Mouse (Mus musculus): Measurements from ENCODE around the gene Rnf223. TPM values are rescaled to one million over a fixed set of nuclear protein-coding genes. Genes with fewer than 3 reads are reported as not detected.

Gene Rnf223
- polyA plus RNA-seq, 1 experiment from 2014 or later = 0.17 TPM

- DNase-seq (ENCODE audit: low spot score) (no peak), ATAC-seq (replicated peaks; ENCODE audit: low FRiP score, low read depth) (no peak)
- no peak overlapping the region for H3K4me2 ChIP-seq (ENCODE audit: low read length)
- no peak overlapping the region for H3K4me3 ChIP-seq (replicated peaks; ENCODE audit: low read depth, low read length)
- no peaks in the 10 kb centered on the region for H3K27me3 ChIP-seq (ENCODE audit: insufficient read depth, low read length)
- no peak overlapping the region for H3K9ac ChIP-seq (ENCODE audit: low read depth, low read length)
- H3K9me3 ChIP-seq (replicated peaks; ENCODE audit: low read length) = no peaks in the 10 kb centered on the region
- H3K27ac ChIP-seq = no peak overlapping the region
- WGBS = 94% methylated on average over 10 of the region's 10 CpGs
- peaks cover 85% of the 10 kb centered on the region for H3K36me3 ChIP-seq (ENCODE audit: insufficient read depth, low read length)
- no peaks in the 10 kb centered on the region for H3K4me1 ChIP-seq (replicated peaks; ENCODE audit: insufficient read depth, low read length)
- TF ChIP-seq CTCF (IDR thresholded peaks at IDR 0.05; ENCODE audit: low read depth) = no peak
Measured at GRCm38 (mm10) chr4:156169129-156169528, 38.8 kb downstream of the Rnf223 start.

GRCm38 (mm10) chr4:156171828-156172227 lies 41.5 kb downstream of the Rnf223 start:
- ATAC-seq (replicated peaks; ENCODE audit: low FRiP score, low read depth) = no peak
- Histone ChIP-seq H3K27ac (no peak overlapping the region), H3K9ac (ENCODE audit: low read depth, low read length) (no peak overlapping the region), H3K36me3 (ENCODE audit: insufficient read depth, low read length) (peaks cover 96% of the 10 kb centered on the region), H3K9me3 (replicated peaks; ENCODE audit: low read length) (no peaks in the 10 kb centered on the region), H3K4me1 (replicated peaks; ENCODE audit: insufficient read depth, low read length) (no peaks in the 10 kb centered on the region), H3K27me3 (ENCODE audit: insufficient read depth, low read length) (no peaks in the 10 kb centered on the region), H3K4me3 (replicated peaks; ENCODE audit: low read depth, low read length) (no peak overlapping the region), H3K4me2 (ENCODE audit: low read length) (no peak overlapping the region)
- no peak for TF ChIP-seq CTCF (IDR thresholded peaks at IDR 0.05; ENCODE audit: low read depth)
- no peak for DNase-seq (ENCODE audit: low spot score)
- WGBS = over 99% methylated on average over 11 of the region's 11 CpGs

GRCm38 (mm10) chr4:156177630-156178029 lies 47.3 kb downstream of the Rnf223 start:
- no peaks in the 10 kb centered on the region for H3K9me3 ChIP-seq (replicated peaks; ENCODE audit: low read length)
- WGBS = 94% methylated on average over 9 of the region's 9 CpGs
- no peak for DNase-seq (ENCODE audit: low spot score)
- no peak overlapping the region for H3K27ac ChIP-seq
- H3K4me2 ChIP-seq (ENCODE audit: low read length) = no peak overlapping the region
- H3K27me3 ChIP-seq (ENCODE audit: insufficient read depth, low read length) = no peaks in the 10 kb centered on the region
- H3K9ac ChIP-seq (ENCODE audit: low read depth, low read length) = no peak overlapping the region
- H3K4me3 ChIP-seq (replicated peaks; ENCODE audit: low read depth, low read length) = no peak overlapping the region
- no peaks in the 10 kb centered on the region for H3K4me1 ChIP-seq (replicated peaks; ENCODE audit: insufficient read depth, low read length)
- peaks cover 77% of the 10 kb centered on the region for H3K36me3 ChIP-seq (ENCODE audit: insufficient read depth, low read length)
- no peak for ATAC-seq (replicated peaks; ENCODE audit: low FRiP score, low read depth)
- TF ChIP-seq CTCF (IDR thresholded peaks at IDR 0.05; ENCODE audit: low read depth) = no peak

Other genes starting within 250 kb of the Rnf223 start
- gene Pusl1, start 238.7 kb upstream of the Rnf223 start, polyA plus RNA-seq (2015; fragmentation: Nextera tagmentation; extraction: Ambion mirVana) = 33.8 and 38.0 TPM in 2 replicates
- gene Acap3, start 238.7 kb upstream of the Rnf223 start, polyA plus RNA-seq (2015; fragmentation: Nextera tagmentation; extraction: Ambion mirVana) = 8.2 and 8.4 TPM in 2 replicates
- gene Ube2j2, start 186.7 kb upstream of the Rnf223 start, polyA plus RNA-seq (2015; fragmentation: Nextera tagmentation; extraction: Ambion mirVana) = 99.7 and 108 TPM in 2 replicates
- gene C1qtnf12, start 168.2 kb upstream of the Rnf223 start, polyA plus RNA-seq (2015; fragmentation: Nextera tagmentation; extraction: Ambion mirVana) = 113 and 116 TPM in 2 replicates
- 14.3 and 14.5 TPM in 2 replicates for gene B3galt6, start 137.9 kb upstream of the Rnf223 start, polyA plus RNA-seq (2015; fragmentation: Nextera tagmentation; extraction: Ambion mirVana)
- gene Sdf4, start 137.6 kb upstream of the Rnf223 start, polyA plus RNA-seq (2015; fragmentation: Nextera tagmentation; extraction: Ambion mirVana) = 178 and 183 TPM in 2 replicates
- 0.70 and 0.88 TPM in 2 replicates for gene Tnfrsf4, start 116.7 kb upstream of the Rnf223 start, polyA plus RNA-seq (2015; fragmentation: Nextera tagmentation; extraction: Ambion mirVana)
- 1.3 TPM in 2 replicates for gene Tnfrsf18, start 104.3 kb upstream of the Rnf223 start, polyA plus RNA-seq (2015; fragmentation: Nextera tagmentation; extraction: Ambion mirVana)
- gene Ttll10, start 71.1 kb upstream of the Rnf223 start, polyA plus RNA-seq (2015; fragmentation: Nextera tagmentation; extraction: Ambion mirVana) = 5.6 and 6.0 TPM in 2 replicates
- 11.8 and 15.3 TPM in 2 replicates for gene 9430015G10Rik, start 20.5 kb upstream of the Rnf223 start, polyA plus RNA-seq (2015; fragmentation: Nextera tagmentation; extraction: Ambion mirVana)
- gene Agrn, start 67.0 kb downstream of the Rnf223 start, polyA plus RNA-seq (2015; fragmentation: Nextera tagmentation; extraction: Ambion mirVana) = 76.5 and 79.8 TPM in 2 replicates
- gene Isg15, start 70.3 kb downstream of the Rnf223 start, polyA plus RNA-seq (2015; fragmentation: Nextera tagmentation; extraction: Ambion mirVana) = 14.9 and 20.6 TPM in 2 replicates
- gene AW011738, start 72.8 kb downstream of the Rnf223 start, polyA plus RNA-seq (2015; fragmentation: Nextera tagmentation; extraction: Ambion mirVana) = 4.8 and 5.1 TPM in 2 replicates
- 0.56 and 0.71 TPM in 2 replicates for gene Perm1, start 85.4 kb downstream of the Rnf223 start, polyA plus RNA-seq (2015; fragmentation: Nextera tagmentation; extraction: Ambion mirVana)
- gene Plekhn1, start 104.3 kb downstream of the Rnf223 start, polyA plus RNA-seq (2015; fragmentation: Nextera tagmentation; extraction: Ambion mirVana) = 12.7 and 13.1 TPM in 2 replicates
- 49.2 and 50.7 TPM in 2 replicates for gene Noc2l, start 105.5 kb downstream of the Rnf223 start, polyA plus RNA-seq (2015; fragmentation: Nextera tagmentation; extraction: Ambion mirVana)
- not detected in 2 replicates for gene Samd11, start 125.1 kb downstream of the Rnf223 start, polyA plus RNA-seq (2015; fragmentation: Nextera tagmentation; extraction: Ambion mirVana)
- not detected in 2 replicates for gene Vmn2r-ps159, start 200.6 kb downstream of the Rnf223 start, polyA plus RNA-seq (2015; fragmentation: Nextera tagmentation; extraction: Ambion mirVana)